Mouse (Mus musculus) gastrocnemius, postnatal 14 days (tissue): ENCODE results near the gene Scn1a. TPM values are rescaled to one million over a fixed set of nuclear protein-coding genes. Genes with fewer than 3 reads are reported as not detected.

Source experiments
- DNase-seq: peaks from one replicate; pipeline ENCODE4 v3.0.0; 2021; ENCODE audit warnings: mixed read lengths
- intact Hi-C: fragments of 180-260 bp; cut with DNase I; formaldehyde crosslinking; loops from one replicate; pipeline ENCODE4 v1.15.1; 2025; ENCODE audit warnings: low total_unique reads
- total RNA-seq, 2 experiments: library from RNA; stranded (reverse); gene quantifications; 2 replicates each; pipeline ENCODE4 v1.2.3; 2021

The Scn1a gene
- total RNA-seq, 2 experiments from 2014 or later: 0.07 TPM; not detected in 1

GRCm38 (mm10) chr2:66256220-66257131 is 184.2 kb downstream of the Scn1a start, which contains the start of gene Ttc21b:
Gene Ttc21b, minus strand, starts transcription at chr2:66256617.
- intact Hi-C loops: loop anchor here (5.0 kb wide), 1 partner anchor 156 kb away; no protein-coding TSS in a partner anchor

GRCm38 (mm10) chr2:66244013-66244412 is 196.6 kb downstream of the Scn1a start:
- intact Hi-C loops: no loop called here
- DNase-seq: no peak

More at GRCm38 (mm10) chr2:66256220-66257131, 184.2 kb downstream of the Scn1a start, which contains the start of gene Ttc21b:
- DNase-seq: peak; percentile 97

GRCm38 (mm10) chr2:66240334-66240733 is 200.3 kb downstream of the Scn1a start:
- no peak for DNase-seq
- intact Hi-C loops: no loop called here

GRCm38 (mm10) chr2:66238886-66239285 is 201.8 kb downstream of the Scn1a start:
- intact Hi-C loops: no loop called here
- DNase-seq: no peak

GRCm38 (mm10) chr2:66220954-66221353 is 219.7 kb downstream of the Scn1a start:
- no peak for DNase-seq
- intact Hi-C loops: no loop called here

Other genes with a start within 250 kb of the Scn1a start
- 1 to 10 TPM; 1.3 to 1.5 TPM for gene Ttc21b, start 184.2 kb downstream of the Scn1a start, total RNA-seq
- not detected for gene Scn9a, start 194.1 kb upstream of the Scn1a start, total RNA-seq